Mouse (Mus musculus) ES-E14 (cell line): Measurements from ENCODE around the gene Pdyn.
A peak's percentile ranks its signal among the peaks of the same experiment; 100 is the strongest.

ENCODE experiments used
- MAFK ChIP-seq: IDR thresholded peaks from 2 replicates; pipeline ENCODE4 v1.6.1; 2014; ENCODE audit warnings: mild to moderate bottlenecking, low read depth, low read length, inconsistent platforms; ENCODE audit not compliant: insufficient read depth
- ZC3H11A ChIP-seq: IDR thresholded peaks from 2 replicates; pipeline ENCODE4 v1.6.1; 2012; ENCODE audit warnings: low read depth, mild to moderate bottlenecking, inconsistent platforms, low read length, borderline replicate concordance
- ZNF384 ChIP-seq: IDR thresholded peaks from 2 replicates; pipeline ENCODE4 v1.6.1; 2012; ENCODE audit warnings: low read depth, low read length, inconsistent platforms

GRCm38 (mm10) chr2:129715671-129716070, 16.0 kb upstream of the Pdyn start:
- TF ChIP-seq ZNF384 = no peak
- TF ChIP-seq ZC3H11A = peak; percentile 59; the same call in 1 of the 2 replicates
- TF ChIP-seq MAFK = no peak
